Mouse (Mus musculus): ENCODE measurements around the gene Dlgap4. TPM values are rescaled to one million over a fixed set of nuclear protein-coding genes. Genes with fewer than 3 reads are reported as not detected.

Dlgap4 gene
- polyA plus RNA-seq, 1 experiment from 2014 or later: 126 TPM

DNA sequence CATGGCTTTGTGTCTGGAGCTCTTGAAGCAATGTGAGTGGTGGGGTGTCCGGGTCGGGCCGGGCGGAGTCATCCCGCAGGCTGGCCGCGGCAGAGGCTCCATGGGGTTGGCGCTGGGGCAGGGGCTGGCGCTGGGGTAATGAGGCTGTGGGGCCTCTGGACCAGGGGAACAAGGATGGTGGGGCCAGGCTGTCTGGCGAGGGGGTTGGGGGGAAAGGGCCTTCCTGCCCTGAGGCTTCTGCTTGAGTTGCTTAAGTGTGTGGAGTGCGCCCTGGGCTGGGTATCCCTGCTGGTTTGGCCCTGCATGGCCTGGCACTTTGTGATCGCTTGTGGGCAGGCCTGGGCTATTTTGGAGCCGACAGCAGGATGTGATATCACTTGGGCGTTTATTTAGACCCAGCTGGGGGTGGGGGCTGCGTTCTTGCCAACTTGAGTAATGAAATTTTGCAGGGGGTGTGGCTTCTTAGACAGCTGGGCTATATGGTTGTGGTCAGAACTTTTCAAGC is 108.6 kb downstream of the Dlgap4 start:
- Histone ChIP-seq H3K9me3 (no peaks in the 10 kb centered on the region), H3K4me3 (peak overlapping the region; percentile 94), H3K27me3 (ENCODE audit: poor library complexity, severe bottlenecking) (no peaks in the 10 kb centered on the region), H3K36me3 (replicated peaks) (peaks cover 10% of the 10 kb centered on the region; the same call in 1 of the 2 replicates), H3K4me1 (peaks cover 88% of the 10 kb centered on the region), H3K27ac (peak overlapping the region; percentile 98)
- WGBS: under 1% methylated on average over 15 of the region's 15 CpGs
- DNase-seq (ENCODE audit: extremely low spot score, low spot score): peak; percentile 68

DNA sequence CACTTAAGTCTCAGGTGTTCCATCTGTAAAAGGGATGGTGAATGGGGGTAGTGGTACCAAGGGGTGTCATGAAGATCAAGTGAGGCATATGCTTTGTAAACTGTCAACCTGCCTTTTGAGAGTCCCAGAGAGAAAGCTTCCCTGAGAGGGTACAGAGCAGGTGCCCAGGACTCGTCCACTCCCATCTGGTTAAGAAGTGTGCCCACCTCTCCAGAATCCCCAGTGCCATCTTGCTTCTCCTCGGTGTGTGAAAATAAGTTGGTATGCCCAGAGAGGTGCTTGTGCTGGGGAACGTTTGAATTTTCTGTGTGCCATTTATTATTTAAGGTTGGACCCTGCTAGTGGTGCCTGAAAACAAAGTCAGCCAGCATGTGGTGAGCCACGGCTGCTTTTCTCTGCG is 109.2 kb downstream of the Dlgap4 start:
- no peaks in the 10 kb centered on the region for H3K27me3 ChIP-seq (ENCODE audit: poor library complexity, severe bottlenecking)
- 0 out of 2 replicates have a peak overlapping the region, but pooled peaks have one; percentile 98 for H3K27ac ChIP-seq

GRCm38 (mm10) chr2:156723899-156724523 is 110.5 kb downstream of the Dlgap4 start:
- DNase-seq (ENCODE audit: extremely low spot score, low spot score): no peak
- Histone ChIP-seq H3K27ac (no peak overlapping the region), H3K4me1 (peaks cover 77% of the 10 kb centered on the region), H3K4me3 (no peak overlapping the region), H3K36me3 (replicated peaks) (peaks cover 19% of the 10 kb centered on the region; the same call in 1 of the 2 replicates), H3K9me3 (no peaks in the 10 kb centered on the region), H3K27me3 (ENCODE audit: poor library complexity, severe bottlenecking) (no peaks in the 10 kb centered on the region)
- WGBS: 88% methylated on average over 1 of the region's 1 CpGs

More for the DNA sequence above, 109.2 kb downstream of the Dlgap4 start:
- H3K4me3 ChIP-seq: peak overlapping the region; percentile 94
- DNase-seq (ENCODE audit: extremely low spot score, low spot score): no peak
- 59% methylated on average over 5 of the region's 5 CpGs for WGBS
- H3K36me3 ChIP-seq (replicated peaks): peaks cover 10% of the 10 kb centered on the region; the same call in 1 of the 2 replicates
- H3K4me1 ChIP-seq: peaks cover 84% of the 10 kb centered on the region
- no peaks in the 10 kb centered on the region for H3K9me3 ChIP-seq

- DNase-seq (ENCODE audit: extremely low spot score, low spot score): no peak
- H3K36me3 ChIP-seq (replicated peaks): peaks cover 27% of the 10 kb centered on the region; the same call in 1 of the 2 replicates
- 87% methylated on average over 4 of the region's 4 CpGs for WGBS
- H3K27ac ChIP-seq: no peak overlapping the region
- no peak overlapping the region for H3K4me3 ChIP-seq
- no peaks in the 10 kb centered on the region for H3K9me3 ChIP-seq
- peaks cover 78% of the 10 kb centered on the region for H3K4me1 ChIP-seq
- no peaks in the 10 kb centered on the region for H3K27me3 ChIP-seq (ENCODE audit: poor library complexity, severe bottlenecking)
These were observed 111.4 kb downstream of the Dlgap4 start for GRCm38 (mm10) chr2:156724871-156725270.

- H3K36me3 ChIP-seq (replicated peaks): peaks cover 38% of the 10 kb centered on the region
- peaks cover 82% of the 10 kb centered on the region for H3K4me1 ChIP-seq
- H3K4me3 ChIP-seq: peak overlapping the region; percentile 26; the same call in 1 of the 2 replicates
- H3K27ac ChIP-seq: peak overlapping the region; percentile 68
- no peaks in the 10 kb centered on the region for H3K9me3 ChIP-seq
- no peaks in the 10 kb centered on the region for H3K27me3 ChIP-seq (ENCODE audit: poor library complexity, severe bottlenecking)
- no peak for DNase-seq (ENCODE audit: extremely low spot score, low spot score)
- 20% methylated on average over 7 of the region's 7 CpGs for WGBS
These were observed 112.8 kb downstream of the Dlgap4 start for GRCm38 (mm10) chr2:156726344-156726743.

DNA sequence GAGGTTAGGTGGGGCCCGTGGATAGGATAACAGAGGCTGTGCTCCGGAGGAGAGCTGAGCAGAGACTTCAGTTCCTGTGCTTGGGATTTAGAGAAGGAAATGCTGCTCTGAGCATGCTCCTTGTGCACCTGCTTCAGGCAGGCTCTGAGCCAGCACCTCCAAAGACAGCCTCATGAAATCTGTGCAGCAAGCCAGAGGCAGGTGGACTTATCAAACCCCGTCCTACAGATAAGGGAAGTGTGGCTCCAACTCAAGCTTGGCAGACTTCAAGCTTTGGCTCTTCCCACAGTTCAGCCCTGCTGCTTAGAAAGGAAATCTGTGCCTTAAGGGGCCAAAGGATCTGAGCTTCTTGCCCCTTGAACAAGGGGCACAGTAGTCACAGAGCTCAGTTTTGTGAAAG is 113.4 kb downstream of the Dlgap4 start:
- peak overlapping the region; percentile 68 for H3K27ac ChIP-seq
- WGBS: 72% methylated on average over 3 of the region's 3 CpGs
- peaks cover 79% of the 10 kb centered on the region for H3K4me1 ChIP-seq
- H3K9me3 ChIP-seq: no peaks in the 10 kb centered on the region
- H3K27me3 ChIP-seq (ENCODE audit: poor library complexity, severe bottlenecking): no peaks in the 10 kb centered on the region
- DNase-seq (ENCODE audit: extremely low spot score, low spot score): no peak
- H3K4me3 ChIP-seq: peak overlapping the region; percentile 26; the same call in 1 of the 2 replicates
- peaks cover 41% of the 10 kb centered on the region for H3K36me3 ChIP-seq (replicated peaks)

GRCm38 (mm10) chr2:156729537-156730469 is 116.3 kb downstream of the Dlgap4 start:
- Histone ChIP-seq H3K27me3 (ENCODE audit: poor library complexity, severe bottlenecking) (no peaks in the 10 kb centered on the region), H3K4me3 (no peak overlapping the region), H3K9me3 (no peaks in the 10 kb centered on the region), H3K36me3 (replicated peaks) (peaks cover 49% of the 10 kb centered on the region), H3K4me1 (peaks cover 60% of the 10 kb centered on the region), H3K27ac (peak overlapping the region; percentile 62)
- no peak for DNase-seq (ENCODE audit: extremely low spot score, low spot score)
- 65% methylated on average over 9 of the region's 10 CpGs for WGBS

DNA sequence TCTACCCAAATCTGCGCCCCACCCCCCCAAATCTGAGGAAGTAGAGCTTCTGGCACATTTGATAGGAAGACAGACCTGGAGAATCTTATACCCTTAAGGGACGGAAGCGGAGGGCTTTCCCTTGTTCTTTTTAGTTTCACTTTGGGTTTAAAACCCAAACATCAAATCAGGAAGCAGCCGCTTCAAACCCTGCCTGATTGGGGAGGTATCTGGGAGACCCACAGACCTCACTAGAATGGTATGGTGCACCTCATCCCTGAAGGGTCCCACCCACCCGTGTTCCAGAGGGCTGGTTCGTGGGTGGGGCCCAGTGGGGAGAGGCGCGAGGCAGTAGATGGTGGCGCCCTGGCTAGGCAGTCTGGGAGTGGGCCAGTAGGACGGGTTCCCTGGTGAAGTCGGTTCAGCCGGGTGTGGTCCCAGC is 117.0 kb downstream of the Dlgap4 start:
- WGBS: 82% methylated on average over 12 of the region's 12 CpGs
- H3K4me3 ChIP-seq: no peak overlapping the region

DNA sequence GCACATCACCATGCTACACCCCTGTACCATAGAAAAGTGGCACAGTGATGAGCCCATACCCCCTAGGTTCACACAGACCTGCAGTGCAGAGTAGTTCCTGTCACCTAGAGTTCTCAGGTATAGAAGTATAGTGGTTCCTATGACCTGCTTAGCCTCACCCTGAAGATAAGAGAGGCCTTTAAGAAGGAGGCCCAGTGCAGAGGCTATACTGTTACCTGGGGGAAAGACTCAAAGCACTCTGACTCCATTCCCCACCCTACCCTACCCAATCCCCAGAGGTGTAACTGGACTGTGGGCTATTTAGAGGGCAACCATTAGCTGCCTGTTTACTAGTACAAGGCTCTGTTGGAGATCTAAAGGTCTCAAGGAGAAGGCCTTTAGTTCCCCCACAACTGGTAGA is 118.1 kb downstream of the Dlgap4 start:
- peaks cover 60% of the 10 kb centered on the region for H3K4me1 ChIP-seq
- no peaks in the 10 kb centered on the region for H3K9me3 ChIP-seq
- no peak overlapping the region for H3K4me3 ChIP-seq
- H3K27ac ChIP-seq: no peak overlapping the region
- no peak for DNase-seq (ENCODE audit: extremely low spot score, low spot score)
- H3K36me3 ChIP-seq (replicated peaks): peaks cover 45% of the 10 kb centered on the region
- no peaks in the 10 kb centered on the region for H3K27me3 ChIP-seq (ENCODE audit: poor library complexity, severe bottlenecking)

More for the DNA sequence above, 117.0 kb downstream of the Dlgap4 start:
- H3K27ac ChIP-seq: peak overlapping the region; percentile 62; the same call in 1 of the 2 replicates
- peaks cover 60% of the 10 kb centered on the region for H3K4me1 ChIP-seq
- no peaks in the 10 kb centered on the region for H3K27me3 ChIP-seq (ENCODE audit: poor library complexity, severe bottlenecking)
- H3K9me3 ChIP-seq: no peaks in the 10 kb centered on the region
- peaks cover 47% of the 10 kb centered on the region for H3K36me3 ChIP-seq (replicated peaks)
- no peak for DNase-seq (ENCODE audit: extremely low spot score, low spot score)

DNA sequence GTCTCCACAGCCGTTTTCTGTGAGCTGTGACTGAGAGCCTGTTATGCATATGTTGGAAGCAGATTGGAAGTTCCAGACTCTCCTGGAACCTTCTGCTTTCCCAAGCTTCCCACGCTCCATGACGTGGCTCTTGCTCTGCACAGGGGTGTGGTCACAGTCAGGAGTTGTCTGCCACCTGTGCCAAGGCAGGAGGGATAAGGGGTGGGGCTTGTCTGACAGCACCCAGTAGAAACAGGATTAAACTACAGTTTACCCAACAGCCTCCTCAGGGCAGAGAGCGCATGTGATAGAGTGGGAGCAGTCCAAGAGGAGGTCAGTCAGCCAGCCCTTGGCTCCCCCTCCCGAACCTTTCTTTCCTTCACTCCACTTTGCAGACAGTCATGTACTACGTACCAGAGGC is 118.6 kb downstream of the Dlgap4 start:
- no peak overlapping the region for H3K4me3 ChIP-seq
- DNase-seq (ENCODE audit: extremely low spot score, low spot score): no peak
- no peaks in the 10 kb centered on the region for H3K9me3 ChIP-seq
- no peak overlapping the region for H3K27ac ChIP-seq
- peaks cover 60% of the 10 kb centered on the region for H3K4me1 ChIP-seq
- WGBS: 86% methylated on average over 6 of the region's 6 CpGs
- H3K36me3 ChIP-seq (replicated peaks): peaks cover 48% of the 10 kb centered on the region
- no peaks in the 10 kb centered on the region for H3K27me3 ChIP-seq (ENCODE audit: poor library complexity, severe bottlenecking)

DNA sequence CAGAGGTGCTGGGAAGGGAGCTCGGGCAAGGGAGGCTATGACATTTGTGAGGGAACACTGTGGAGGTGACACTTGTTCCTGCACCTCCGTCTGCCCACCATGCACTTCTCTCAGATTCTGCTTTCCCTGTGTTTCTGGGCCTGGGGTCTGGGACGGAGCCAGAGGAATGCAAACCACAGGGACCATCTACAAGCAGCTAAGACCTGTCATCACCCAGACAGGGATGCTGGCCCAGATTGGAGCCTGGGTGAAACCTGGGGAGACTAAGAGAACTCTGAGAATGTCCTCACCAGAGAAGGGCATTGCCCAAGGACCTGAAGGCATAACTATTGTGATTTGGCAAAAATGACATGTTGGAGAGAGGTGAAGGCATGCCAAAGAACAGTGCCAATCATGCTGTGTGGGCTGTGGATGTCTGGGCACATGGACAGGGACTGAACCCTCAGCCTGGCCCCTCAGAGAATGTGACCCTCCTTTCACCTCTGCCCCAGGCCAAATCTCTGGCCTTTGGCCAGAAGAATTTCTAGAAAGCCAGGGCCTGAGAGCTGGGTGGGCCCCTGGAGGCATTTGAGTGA is 122.3 kb downstream of the Dlgap4 start:
- Histone ChIP-seq H3K27me3 (ENCODE audit: poor library complexity, severe bottlenecking) (no peaks in the 10 kb centered on the region), H3K9me3 (no peaks in the 10 kb centered on the region), H3K4me3 (no peak overlapping the region), H3K4me1 (peaks cover 44% of the 10 kb centered on the region), H3K36me3 (replicated peaks) (peaks cover 34% of the 10 kb centered on the region), H3K27ac (no peak overlapping the region)
- DNase-seq (ENCODE audit: extremely low spot score, low spot score): no peak
- WGBS: 83% methylated on average over 3 of the region's 3 CpGs

DNA sequence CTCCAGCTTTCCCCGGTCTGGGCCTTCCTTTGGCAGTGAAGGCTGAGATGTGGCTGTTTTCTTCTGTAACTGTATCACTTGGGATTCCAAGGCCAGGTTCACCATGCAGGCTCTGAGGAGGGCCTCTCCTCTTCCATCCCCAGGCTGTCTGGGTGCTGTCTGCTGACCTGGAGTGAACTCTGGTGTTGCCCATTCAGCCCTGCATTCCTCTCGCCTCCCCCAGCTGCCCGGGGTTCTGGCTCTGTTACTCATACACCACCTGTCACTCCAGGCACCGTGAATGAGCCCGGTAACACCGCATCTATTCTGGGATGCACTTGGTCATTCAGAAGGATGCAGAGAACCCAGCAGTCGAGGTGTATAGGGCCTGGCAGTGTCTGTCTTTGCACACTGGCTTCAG is 123.3 kb downstream of the Dlgap4 start:
- no peak for DNase-seq (ENCODE audit: extremely low spot score, low spot score)
- H3K27me3 ChIP-seq (ENCODE audit: poor library complexity, severe bottlenecking): no peaks in the 10 kb centered on the region
- no peak overlapping the region for H3K4me3 ChIP-seq
- peaks cover 32% of the 10 kb centered on the region for H3K36me3 ChIP-seq (replicated peaks)
- WGBS: 67% methylated on average over 7 of the region's 7 CpGs
- H3K4me1 ChIP-seq: peaks cover 51% of the 10 kb centered on the region
- no peaks in the 10 kb centered on the region for H3K9me3 ChIP-seq
- no peak overlapping the region for H3K27ac ChIP-seq
